Mouse (Mus musculus): ENCODE measurements at regions not wholly inside any gene's neighbourhood (a gene's known extent, or its start where the extent isn't known, plus 50 kb on each side); places are given as distances from the start of the nearest gene placed in this dataset.

DNA sequence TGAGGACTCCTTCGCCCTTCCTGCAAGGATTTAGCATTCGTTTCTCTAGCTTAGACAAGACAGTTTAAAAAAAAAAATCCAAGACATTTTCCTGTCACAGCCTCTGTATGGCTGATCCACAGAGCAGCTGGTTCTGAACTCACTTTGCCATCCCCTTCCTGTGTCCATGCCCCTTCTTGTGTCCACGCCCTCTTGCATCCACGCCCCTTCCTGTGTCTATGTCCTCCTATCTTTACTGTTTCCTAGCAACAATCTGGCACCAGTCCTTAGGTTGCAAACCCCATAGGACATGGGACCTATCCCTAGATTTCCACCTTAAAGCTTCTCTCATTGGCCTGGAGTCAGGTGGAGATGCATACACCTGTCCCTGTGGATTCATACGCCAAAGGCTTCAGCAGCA lies 264.8 kb downstream of the Agtpbp1 start:
- H3K27me3 ChIP-seq (ENCODE audit: control insufficient read depth, insufficient read depth, low read length): no peaks in the 10 kb centered on the region
- TF ChIP-seq POLR2A (IDR thresholded peaks at IDR 0.05; ENCODE audit: control insufficient read depth, extremely low read depth, insufficient read depth, low read length, poor library complexity) (no peak), CTCF (IDR thresholded peaks at IDR 0.05; ENCODE audit: borderline replicate concordance, control insufficient read depth, extremely low read depth, insufficient read depth, low read length, poor library complexity) (no peak)
- H3K36me3 ChIP-seq (ENCODE audit: control insufficient read depth, insufficient read depth, low read length): no peaks in the 10 kb centered on the region
- no peak for DNase-seq
- 91% methylated on average over 5 of the region's 5 CpGs for WGBS
- H3K4me3 ChIP-seq (ENCODE audit: control insufficient read depth, insufficient read depth, low read length): no peak overlapping the region
- no peaks in the 10 kb centered on the region for H3K4me1 ChIP-seq (replicated peaks; ENCODE audit: control insufficient read depth, insufficient read depth, low read length)
- no peak overlapping the region for H3K27ac ChIP-seq (ENCODE audit: control insufficient read depth, insufficient read depth, low read length)

GRCm38 (mm10) chr13:59317458-59318005 lies 267.5 kb downstream of the Agtpbp1 start:
- WGBS: 84% methylated on average over 16 of the region's 16 CpGs

GRCm38 (mm10) chr13:59315811-59316210 lies 269.2 kb downstream of the Agtpbp1 start:
- WGBS: 62% methylated on average over 3 of the region's 3 CpGs
- Histone ChIP-seq H3K27me3 (ENCODE audit: control insufficient read depth, insufficient read depth, low read length) (no peaks in the 10 kb centered on the region), H3K27ac (ENCODE audit: control insufficient read depth, insufficient read depth, low read length) (no peak overlapping the region), H3K36me3 (ENCODE audit: control insufficient read depth, insufficient read depth, low read length) (no peaks in the 10 kb centered on the region), H3K4me1 (replicated peaks; ENCODE audit: control insufficient read depth, insufficient read depth, low read length) (no peaks in the 10 kb centered on the region), H3K4me3 (ENCODE audit: control insufficient read depth, insufficient read depth, low read length) (no peak overlapping the region)
- no peak for DNase-seq
- TF ChIP-seq POLR2A (IDR thresholded peaks at IDR 0.05; ENCODE audit: control insufficient read depth, extremely low read depth, insufficient read depth, low read length, poor library complexity) (no peak), CTCF (IDR thresholded peaks at IDR 0.05; ENCODE audit: borderline replicate concordance, control insufficient read depth, extremely low read depth, insufficient read depth, low read length, poor library complexity) (no peak)

More at GRCm38 (mm10) chr13:59317458-59318005, 267.5 kb downstream of the Agtpbp1 start:
- H3K27me3 ChIP-seq (ENCODE audit: control insufficient read depth, insufficient read depth, low read length): no peaks in the 10 kb centered on the region
- TF ChIP-seq CTCF (IDR thresholded peaks at IDR 0.05; ENCODE audit: borderline replicate concordance, control insufficient read depth, extremely low read depth, insufficient read depth, low read length, poor library complexity) (no peak), POLR2A (IDR thresholded peaks at IDR 0.05; ENCODE audit: control insufficient read depth, extremely low read depth, insufficient read depth, low read length, poor library complexity) (no peak)
- no peak overlapping the region for H3K4me3 ChIP-seq (ENCODE audit: control insufficient read depth, insufficient read depth, low read length)
- no peaks in the 10 kb centered on the region for H3K36me3 ChIP-seq (ENCODE audit: control insufficient read depth, insufficient read depth, low read length)
- no peak overlapping the region for H3K27ac ChIP-seq (ENCODE audit: control insufficient read depth, insufficient read depth, low read length)
- H3K4me1 ChIP-seq (replicated peaks; ENCODE audit: control insufficient read depth, insufficient read depth, low read length): no peaks in the 10 kb centered on the region
- no peak for DNase-seq

DNA sequence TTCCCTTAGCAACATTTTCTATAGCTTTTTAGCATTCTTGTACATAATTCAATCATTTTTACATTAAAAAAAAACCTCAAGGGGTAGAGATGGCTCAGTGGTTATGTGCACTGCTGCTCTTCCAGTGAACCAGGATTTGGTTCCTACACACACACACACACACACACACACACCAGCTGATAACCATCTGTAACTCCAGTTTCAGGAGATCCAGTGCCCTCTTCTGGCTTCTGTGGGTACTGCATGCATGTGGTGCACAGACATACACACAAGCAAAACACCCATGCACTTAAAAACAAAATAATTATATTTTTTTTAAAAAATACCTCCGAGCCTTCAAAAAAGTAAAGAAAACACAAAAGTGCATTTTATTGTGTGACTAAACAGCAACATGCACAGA lies 270.6 kb downstream of the Agtpbp1 start:
- H3K36me3 ChIP-seq (ENCODE audit: control insufficient read depth, insufficient read depth, low read length): no peaks in the 10 kb centered on the region
- no peaks in the 10 kb centered on the region for H3K4me1 ChIP-seq (replicated peaks; ENCODE audit: control insufficient read depth, insufficient read depth, low read length)
- H3K27me3 ChIP-seq (ENCODE audit: control insufficient read depth, insufficient read depth, low read length): no peaks in the 10 kb centered on the region
- peak; percentile 10 for DNase-seq
- TF ChIP-seq POLR2A (IDR thresholded peaks at IDR 0.05; ENCODE audit: control insufficient read depth, extremely low read depth, insufficient read depth, low read length, poor library complexity) (no peak), CTCF (IDR thresholded peaks at IDR 0.05; ENCODE audit: borderline replicate concordance, control insufficient read depth, extremely low read depth, insufficient read depth, low read length, poor library complexity) (no peak)
- WGBS: 89% methylated on average over 1 of the region's 1 CpGs
- H3K27ac ChIP-seq (ENCODE audit: control insufficient read depth, insufficient read depth, low read length): no peak overlapping the region
- no peak overlapping the region for H3K4me3 ChIP-seq (ENCODE audit: control insufficient read depth, insufficient read depth, low read length)

GRCm38 (mm10) chr13:59313725-59314330 lies 271.2 kb downstream of the Agtpbp1 start:
- WGBS: 96% methylated on average over 7 of the region's 7 CpGs

DNA sequence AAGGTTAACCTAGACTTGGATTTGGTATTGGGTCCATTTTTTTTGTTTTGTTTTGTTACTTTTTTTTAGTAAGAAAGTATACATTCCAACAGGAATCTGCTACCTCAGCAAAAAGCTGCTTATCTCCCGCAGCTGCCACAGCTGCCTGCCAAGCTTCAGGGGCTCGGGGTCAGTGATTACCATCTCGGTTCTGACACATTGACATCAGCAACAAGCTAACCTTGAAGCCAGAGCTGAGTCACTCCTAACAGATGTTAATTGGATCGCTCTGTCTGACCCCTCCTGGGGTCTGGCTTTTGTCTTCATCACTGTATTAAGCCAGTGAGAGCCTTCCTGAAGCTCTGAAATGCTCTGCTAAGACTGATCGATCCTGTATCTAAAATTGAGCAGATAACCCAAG lies 292.1 kb downstream of the Agtpbp1 start:
- no peak for DNase-seq
- Histone ChIP-seq H3K4me3 (ENCODE audit: control insufficient read depth, insufficient read depth, low read length) (no peak overlapping the region), H3K4me1 (replicated peaks; ENCODE audit: control insufficient read depth, insufficient read depth, low read length) (no peaks in the 10 kb centered on the region), H3K27ac (ENCODE audit: control insufficient read depth, insufficient read depth, low read length) (no peak overlapping the region), H3K36me3 (ENCODE audit: control insufficient read depth, insufficient read depth, low read length) (no peaks in the 10 kb centered on the region), H3K27me3 (ENCODE audit: control insufficient read depth, insufficient read depth, low read length) (no peaks in the 10 kb centered on the region)
- no peak for TF ChIP-seq CTCF (IDR thresholded peaks at IDR 0.05; ENCODE audit: borderline replicate concordance, control insufficient read depth, extremely low read depth, insufficient read depth, low read length, poor library complexity)
- no peak for TF ChIP-seq POLR2A (IDR thresholded peaks at IDR 0.05; ENCODE audit: control insufficient read depth, extremely low read depth, insufficient read depth, low read length, poor library complexity)
- WGBS: 25% methylated on average over 5 of the region's 5 CpGs

More at GRCm38 (mm10) chr13:59313725-59314330, 271.2 kb downstream of the Agtpbp1 start:
- no peak for DNase-seq
- Histone ChIP-seq H3K4me3 (ENCODE audit: control insufficient read depth, insufficient read depth, low read length) (no peak overlapping the region), H3K27ac (ENCODE audit: control insufficient read depth, insufficient read depth, low read length) (no peak overlapping the region), H3K36me3 (ENCODE audit: control insufficient read depth, insufficient read depth, low read length) (no peaks in the 10 kb centered on the region), H3K27me3 (ENCODE audit: control insufficient read depth, insufficient read depth, low read length) (no peaks in the 10 kb centered on the region), H3K4me1 (replicated peaks; ENCODE audit: control insufficient read depth, insufficient read depth, low read length) (no peaks in the 10 kb centered on the region)
- TF ChIP-seq POLR2A (IDR thresholded peaks at IDR 0.05; ENCODE audit: control insufficient read depth, extremely low read depth, insufficient read depth, low read length, poor library complexity): no peak
- no peak for TF ChIP-seq CTCF (IDR thresholded peaks at IDR 0.05; ENCODE audit: borderline replicate concordance, control insufficient read depth, extremely low read depth, insufficient read depth, low read length, poor library complexity)

Measured in thymus, adult 2 months (tissue).